Mouse (Mus musculus) natural killer cell, adult 2 months (primary cell): Measurements from ENCODE around the gene Agr2.

Experiments used
- DNase-seq, 2 experiments: peaks; one replicate each; pipeline ENCODE4 v3.0.0; 2022; ENCODE audit warnings: low spot score in 2 of 2

Gene Agr2

GRCm38 (mm10) chr12:36026126-36026525 is 33.4 kb downstream of the Agr2 start:
- DNase-seq = no peak

GRCm38 (mm10) chr12:36027171-36027570 is 34.5 kb downstream of the Agr2 start:
- DNase-seq = no peak

GRCm38 (mm10) chr12:36028968-36029645 is 36.4 kb downstream of the Agr2 start:
- no peak for DNase-seq

- no peak for DNase-seq
Measured at GRCm38 (mm10) chr12:36029687-36030086, 37.0 kb downstream of the Agr2 start.

GRCm38 (mm10) chr12:36030660-36031363 is 38.1 kb downstream of the Agr2 start:
- no peak for DNase-seq

GRCm38 (mm10) chr12:36032419-36032818 is 39.7 kb downstream of the Agr2 start:
- no peak for DNase-seq

GRCm38 (mm10) chr12:36035501-36035900 is 42.8 kb downstream of the Agr2 start:
- no peak for DNase-seq

- no peak for DNase-seq
Measured at GRCm38 (mm10) chr12:36036121-36036520, 43.4 kb downstream of the Agr2 start.

GRCm38 (mm10) chr12:36036776-36037175 is 44.1 kb downstream of the Agr2 start:
- DNase-seq = peak; percentile 37 to 54

- DNase-seq = peak; percentile 56 to 64
Measured at GRCm38 (mm10) chr12:36039541-36040084, 46.9 kb downstream of the Agr2 start.

GRCm38 (mm10) chr12:36040571-36041280 is 48.0 kb downstream of the Agr2 start:
- no peak for DNase-seq

- no peak for DNase-seq
Measured at GRCm38 (mm10) chr12:36041281-36041589, 48.5 kb downstream of the Agr2 start.

- peak; percentile 20 to 46 for DNase-seq
Measured at GRCm38 (mm10) chr12:36041703-36042347, 49.1 kb downstream of the Agr2 start.

GRCm38 (mm10) chr12:36042348-36042778 is 49.7 kb downstream of the Agr2 start, which contains the start of gene Tspan13:
Gene Tspan13 (minus strand): TSS chr12:36042500.
- peak; percentile 78 to 94 for DNase-seq

GRCm38 (mm10) chr12:36044691-36045090 is 52.0 kb downstream of the Agr2 start:
- no peak for DNase-seq

GRCm38 (mm10) chr12:36046196-36046595 is 53.5 kb downstream of the Agr2 start:
- peak in 1 of 2 experiments; percentile 22 for DNase-seq

- DNase-seq = no peak
Measured at GRCm38 (mm10) chr12:36047593-36047992, 54.9 kb downstream of the Agr2 start.

- no peak for DNase-seq
Measured at GRCm38 (mm10) chr12:36050276-36050675, 57.6 kb downstream of the Agr2 start.
